Mouse (Mus musculus): ENCODE measurements around the gene Zkscan3.
A peak's percentile ranks its signal among the peaks of the same experiment; 100 is the strongest.
"Not testable (repeated sequence)": the region's sequence is repeated elsewhere in the genome, so short reads cannot be mapped to it uniquely, and the experiment has no call there.

Gene Zkscan3

DNA sequence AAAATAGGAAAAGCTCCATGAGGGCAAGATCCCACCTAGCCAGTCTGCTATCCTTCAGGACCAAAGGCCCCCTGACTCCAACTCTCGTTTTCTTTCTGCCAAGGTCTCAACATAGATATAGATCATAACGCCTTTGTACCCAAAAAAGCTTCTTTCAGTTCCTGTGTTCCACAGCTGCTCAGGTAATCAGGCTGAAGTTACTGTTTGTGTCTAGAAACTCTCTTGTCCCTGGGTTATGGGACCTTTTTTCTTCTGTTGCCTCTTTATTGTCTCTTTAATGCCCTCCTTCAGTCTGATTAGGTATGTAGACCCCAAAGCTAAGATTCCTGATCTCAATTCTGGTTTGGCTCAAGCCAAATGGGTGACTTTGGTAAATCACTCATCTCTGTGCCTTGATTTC, 5.1 kb downstream of the Zkscan3 start:
- no peak for DNase-seq (ENCODE audit: extremely low spot score)

DNA sequence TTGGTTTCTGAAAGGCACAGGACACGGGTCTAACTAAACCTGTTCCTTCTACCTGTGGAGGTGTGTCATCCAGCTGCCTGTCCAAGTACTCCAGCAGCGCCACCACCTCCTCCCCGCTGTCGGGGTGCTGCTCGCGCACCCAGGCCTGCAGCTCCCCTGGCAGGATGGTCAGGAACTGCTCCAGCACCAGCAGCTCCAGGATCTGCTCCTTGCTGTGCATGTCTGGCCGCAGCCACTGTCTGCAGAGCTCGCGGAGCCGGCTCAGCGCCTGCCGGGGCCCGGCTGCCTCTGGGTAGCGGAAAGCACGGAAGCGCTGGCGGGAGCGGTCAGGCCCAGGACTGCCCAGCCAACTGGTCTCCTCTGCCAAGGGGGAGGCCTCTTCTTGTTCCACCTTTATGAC, 6.5 kb downstream of the Zkscan3 start:
- not testable (repeated sequence) for DNase-seq (ENCODE audit: extremely low spot score)

DNA sequence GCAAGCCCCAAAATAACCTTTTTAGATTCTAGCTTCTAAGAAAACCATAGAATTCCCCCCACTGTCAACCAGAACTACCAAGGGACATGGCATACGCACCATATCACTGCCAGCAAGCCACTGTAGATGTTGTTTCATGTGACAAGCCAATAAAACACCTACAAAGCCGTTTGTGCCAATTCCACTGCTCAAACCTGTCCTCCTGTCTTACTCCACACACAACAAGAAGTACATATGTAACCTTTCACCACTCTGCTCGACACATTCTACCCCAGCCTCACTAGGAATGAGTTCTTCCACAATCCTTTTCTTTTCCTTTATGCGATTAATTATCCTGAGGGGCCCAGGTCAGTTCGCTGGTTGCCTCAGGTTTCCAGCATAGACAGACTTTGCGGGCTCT, 6.9 kb downstream of the Zkscan3 start:
- no peak for DNase-seq (ENCODE audit: extremely low spot score)

DNA sequence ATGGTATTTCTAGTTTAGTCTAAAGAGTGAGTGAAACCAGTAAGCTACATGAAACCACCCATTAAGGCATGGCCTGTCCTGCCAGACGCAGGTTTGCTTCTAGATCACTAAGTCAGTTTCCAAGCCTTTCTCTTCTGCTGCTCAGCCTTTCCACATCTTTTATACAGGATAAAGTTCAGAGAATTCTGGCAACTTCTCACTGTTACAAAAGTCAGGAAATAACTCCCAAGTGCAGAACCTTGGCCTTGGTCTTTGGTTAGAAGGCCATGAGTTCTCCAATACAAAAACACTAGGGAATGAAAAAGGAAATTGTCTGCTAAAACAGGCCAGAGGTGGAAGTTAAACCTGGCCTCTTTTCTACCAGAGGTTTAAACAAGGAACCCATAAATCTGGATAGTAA, 7.3 kb downstream of the Zkscan3 start:
- no peak for DNase-seq (ENCODE audit: extremely low spot score)

DNA sequence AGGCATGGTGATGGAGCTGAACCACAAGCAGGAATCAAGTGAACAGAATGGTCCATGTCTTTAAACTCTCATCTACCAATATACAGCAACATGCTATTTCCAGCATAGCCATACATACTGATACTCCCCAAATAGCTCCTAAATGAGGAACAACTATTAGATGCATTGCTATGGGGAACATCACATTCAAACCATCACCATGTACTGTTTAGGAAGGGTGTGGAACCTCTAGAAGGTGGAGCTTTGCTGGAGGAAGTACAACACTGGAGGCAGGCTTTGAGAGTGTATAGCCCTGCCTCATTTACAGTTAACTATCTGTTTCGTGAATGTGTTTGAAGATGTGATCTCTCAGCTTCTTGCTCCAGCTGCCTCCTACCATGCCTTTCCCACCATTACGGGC, 24.8 kb downstream of the Zkscan3 start:
- DNase-seq (ENCODE audit: extremely low spot score) = no peak

DNA sequence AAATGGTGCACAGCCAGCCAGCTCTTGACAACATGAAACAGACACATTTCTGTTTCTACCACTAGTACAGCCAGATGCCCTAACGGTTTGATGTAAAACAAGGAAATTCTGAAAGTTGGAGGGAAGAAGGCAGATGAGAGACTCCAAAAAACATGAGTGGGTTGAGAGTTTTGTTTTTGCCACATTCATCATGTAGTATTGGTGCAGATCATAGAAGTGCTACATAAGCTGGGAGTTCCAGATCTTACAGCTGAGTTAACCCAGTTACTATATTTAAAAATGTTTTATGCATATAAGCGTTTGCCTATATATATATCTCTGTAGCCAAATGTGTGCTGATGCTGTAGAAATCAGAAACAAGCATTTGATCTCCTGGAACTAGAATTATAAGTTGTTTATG, 29.9 kb downstream of the Zkscan3 start:
- DNase-seq (ENCODE audit: extremely low spot score) = no peak

DNA sequence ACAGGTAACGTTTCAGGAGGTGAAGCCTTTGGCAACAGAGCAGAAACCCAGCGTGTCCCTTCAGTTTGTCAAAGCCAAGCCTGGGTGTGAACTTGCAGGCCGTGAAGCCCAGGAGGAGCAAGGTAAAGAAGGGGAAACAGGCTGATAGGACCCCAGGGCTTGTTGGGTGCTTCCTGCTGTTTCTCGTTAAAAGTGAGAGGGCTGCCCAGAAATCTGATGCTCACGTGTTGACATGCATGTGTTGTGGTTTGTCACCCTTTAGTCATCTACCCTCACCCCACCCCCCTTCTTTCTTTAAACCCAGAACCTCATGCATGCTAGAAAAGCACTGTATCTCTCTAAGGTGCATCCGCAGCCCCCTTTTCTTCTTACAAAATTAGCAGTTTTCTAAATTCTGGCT, 35.9 kb downstream of the Zkscan3 start:
- no peak for DNase-seq (ENCODE audit: extremely low spot score)

DNA sequence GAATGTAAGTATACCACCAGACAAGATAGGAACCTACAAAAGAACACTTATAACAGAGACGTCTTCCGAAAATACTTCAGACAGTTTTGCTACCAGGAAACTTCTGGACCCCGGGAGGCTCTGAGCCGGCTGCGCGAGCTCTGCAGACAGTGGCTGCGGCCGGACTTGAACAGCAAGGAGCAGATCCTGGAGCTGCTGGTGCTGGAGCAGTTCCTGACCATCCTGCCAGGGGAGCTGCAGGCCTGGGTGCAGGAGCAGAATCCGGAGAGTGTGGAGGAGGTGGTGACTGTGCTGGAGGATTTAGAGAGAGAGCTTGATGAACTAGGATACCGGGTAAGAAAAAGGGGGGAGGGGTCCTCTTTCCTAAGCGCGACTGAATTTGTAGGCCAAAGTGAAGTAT, 38.8 kb downstream of the Zkscan3 start:
- peak; percentile 7 for DNase-seq (ENCODE audit: extremely low spot score)

DNA sequence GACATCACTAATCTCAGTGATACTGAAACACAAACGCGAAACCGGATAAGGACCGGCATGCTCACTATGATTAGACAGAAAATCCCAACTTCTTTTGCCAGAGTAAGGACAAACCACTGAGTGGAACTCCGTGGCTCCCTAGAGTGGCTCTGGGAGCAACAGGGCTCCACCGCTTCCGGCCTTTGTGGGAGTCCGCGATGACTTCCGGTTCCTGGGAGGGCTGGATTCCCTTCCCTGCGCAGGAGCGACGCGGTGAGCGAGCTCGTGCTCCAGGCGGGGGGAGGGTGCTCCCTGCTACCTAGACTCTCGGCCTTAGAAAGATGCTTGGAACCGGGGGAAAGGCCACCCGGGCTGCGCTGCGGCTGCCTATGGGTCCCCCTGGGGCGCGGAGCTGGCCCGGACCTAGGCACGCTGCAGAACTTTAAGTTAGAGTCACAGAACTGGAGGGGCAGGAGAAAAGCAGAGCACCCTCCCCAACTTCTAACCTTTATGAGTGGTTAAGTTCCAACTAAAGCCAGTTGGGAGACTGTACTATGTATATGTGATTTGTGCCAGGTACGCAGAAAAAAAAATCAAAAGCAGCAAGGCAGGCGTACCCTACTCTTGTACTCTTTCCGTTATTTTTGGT, 39.8 kb downstream of the Zkscan3 start, which contains the start of gene Zscan12:
TSS of gene Zscan12 (plus strand) at position 200 of the 628 bp plus-strand sequence.
- peak; percentile 87 for DNase-seq (ENCODE audit: extremely low spot score)

DNA sequence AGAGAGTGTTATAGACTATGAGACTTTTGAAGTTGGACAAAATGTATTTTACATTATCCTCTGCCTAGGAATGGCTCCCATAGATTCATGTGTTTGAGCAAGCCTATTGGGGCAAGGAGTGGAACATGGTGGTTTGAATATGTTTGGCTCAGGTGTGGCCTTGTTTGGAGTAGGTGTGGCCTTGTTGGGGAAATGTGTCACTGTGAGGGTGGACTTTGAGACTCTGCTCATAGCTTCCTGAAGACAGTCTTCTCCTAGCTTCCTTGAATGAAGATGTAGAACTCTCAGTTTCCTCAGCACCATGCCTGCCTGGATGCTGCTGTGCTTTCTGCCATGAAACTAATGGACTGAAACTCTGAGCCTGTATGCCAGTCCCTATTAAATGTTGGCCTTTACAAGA, 52.0 kb downstream of the Zkscan3 start:
- DNase-seq (ENCODE audit: extremely low spot score) = no peak

DNA sequence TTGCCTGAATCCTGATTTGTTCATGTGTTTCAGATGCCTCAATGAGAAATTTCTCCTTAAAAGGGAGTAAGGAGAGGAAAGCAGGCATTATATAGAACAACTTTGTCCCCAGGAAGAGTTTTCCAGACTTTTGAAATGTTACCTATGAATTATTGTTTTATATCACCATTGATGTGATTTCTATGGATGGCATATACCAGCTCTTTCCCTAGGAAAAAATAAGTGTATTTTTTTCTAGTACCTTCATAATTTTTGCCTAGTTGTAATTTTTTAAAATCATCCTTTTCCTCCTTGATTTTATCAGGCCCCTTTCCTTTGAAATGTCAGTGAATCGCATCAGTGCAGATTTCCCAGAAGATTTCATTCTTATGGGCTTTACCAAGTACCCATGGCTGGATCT, 55.9 kb downstream of the Zkscan3 start, which contains the start of gene Olfr1367:
TSS of gene Olfr1367 (plus strand) at position 301 of the 400 bp plus-strand sequence.
- no peak for DNase-seq (ENCODE audit: extremely low spot score)
